Mouse (Mus musculus): ENCODE results near the gene Rbpj. TPM values are rescaled to one million over a fixed set of nuclear protein-coding genes. Genes with fewer than 3 reads are reported as not detected.

Gene Rbpj
- polyA plus RNA-seq, 1 experiment: 5.2 TPM

GRCm38 (mm10) chr5:53591683-53592050 is 125.7 kb downstream of the Rbpj start:
- peak overlapping the region; percentile 94 for H3K4me3 ChIP-seq (ENCODE audit: low read depth, low read length)
- no peak overlapping the region for H3K27ac ChIP-seq (ENCODE audit: insufficient read depth, low read depth, low read length)
- 4% methylated on average over 8 of the region's 8 CpGs for WGBS
- no peaks in the 10 kb centered on the region for H3K27me3 ChIP-seq (ENCODE audit: control insufficient read depth, insufficient read depth, low read length)
- H3K4me1 ChIP-seq (ENCODE audit: control insufficient read depth, insufficient read depth, insufficient read length, low read length): peaks cover 2% of the 10 kb centered on the region
- no peaks in the 10 kb centered on the region for H3K36me3 ChIP-seq (ENCODE audit: control insufficient read depth, insufficient read depth, low read length)
- TF ChIP-seq CTCF (IDR thresholded peaks at IDR 0.05; ENCODE audit: extremely low read depth, insufficient read length, insufficient replicate concordance, low read depth, low read length): no peak
- TF ChIP-seq POLR2A (IDR thresholded peaks at IDR 0.05; ENCODE audit: low read depth, low read length): no peak

- Histone ChIP-seq H3K27ac (ENCODE audit: insufficient read depth, low read depth, low read length) (no peak overlapping the region), H3K4me1 (ENCODE audit: control insufficient read depth, insufficient read depth, insufficient read length, low read length) (peaks cover 2% of the 10 kb centered on the region), H3K36me3 (ENCODE audit: control insufficient read depth, insufficient read depth, low read length) (no peaks in the 10 kb centered on the region), H3K27me3 (ENCODE audit: control insufficient read depth, insufficient read depth, low read length) (no peaks in the 10 kb centered on the region), H3K4me3 (ENCODE audit: low read depth, low read length) (no peak overlapping the region)
- 67% methylated on average over 5 of the region's 5 CpGs for WGBS
- TF ChIP-seq POLR2A (IDR thresholded peaks at IDR 0.05; ENCODE audit: low read depth, low read length): no peak
- TF ChIP-seq CTCF (IDR thresholded peaks at IDR 0.05; ENCODE audit: extremely low read depth, insufficient read length, insufficient replicate concordance, low read depth, low read length): no peak
Measured at GRCm38 (mm10) chr5:53593080-53593688, 127.2 kb downstream of the Rbpj start.

- 29% methylated on average over 4 of the region's 4 CpGs for WGBS
- H3K27ac ChIP-seq (ENCODE audit: insufficient read depth, low read depth, low read length): no peak overlapping the region
- H3K27me3 ChIP-seq (ENCODE audit: control insufficient read depth, insufficient read depth, low read length): no peaks in the 10 kb centered on the region
- TF ChIP-seq POLR2A (IDR thresholded peaks at IDR 0.05; ENCODE audit: low read depth, low read length): no peak
- no peak for TF ChIP-seq CTCF (IDR thresholded peaks at IDR 0.05; ENCODE audit: extremely low read depth, insufficient read length, insufficient replicate concordance, low read depth, low read length)
- no peak overlapping the region for H3K4me3 ChIP-seq (ENCODE audit: low read depth, low read length)
- H3K36me3 ChIP-seq (ENCODE audit: control insufficient read depth, insufficient read depth, low read length): no peaks in the 10 kb centered on the region
- H3K4me1 ChIP-seq (ENCODE audit: control insufficient read depth, insufficient read depth, insufficient read length, low read length): no peaks in the 10 kb centered on the region; the same call in none of the 2 replicates
Measured at GRCm38 (mm10) chr5:53594274-53594673, 128.3 kb downstream of the Rbpj start.

DNA sequence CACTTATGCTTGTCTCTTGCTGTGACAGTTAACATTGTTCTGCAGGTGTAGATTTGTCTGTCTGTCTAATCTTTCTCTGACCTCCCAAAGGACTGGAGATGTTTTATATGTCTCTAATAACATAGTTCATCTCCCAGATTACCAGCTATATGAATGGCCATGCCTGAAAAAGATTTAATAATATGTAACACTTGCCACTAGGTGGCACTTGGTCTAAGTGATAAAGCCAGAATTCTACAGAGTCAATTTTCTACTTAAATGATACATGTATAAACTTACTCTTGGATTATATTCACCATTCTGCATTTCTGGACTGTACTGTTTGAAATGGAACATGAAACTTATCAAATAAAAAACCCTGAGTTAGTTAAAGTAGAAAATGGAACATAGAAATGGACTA is 132.6 kb downstream of the Rbpj start:
- Histone ChIP-seq H3K36me3 (ENCODE audit: control insufficient read depth, insufficient read depth, low read length) (no peaks in the 10 kb centered on the region), H3K4me3 (ENCODE audit: low read depth, low read length) (no peak overlapping the region), H3K27ac (ENCODE audit: insufficient read depth, low read depth, low read length) (no peak overlapping the region), H3K27me3 (ENCODE audit: control insufficient read depth, insufficient read depth, low read length) (no peaks in the 10 kb centered on the region), H3K4me1 (ENCODE audit: control insufficient read depth, insufficient read depth, insufficient read length, low read length) (no peaks in the 10 kb centered on the region)
- TF ChIP-seq POLR2A (IDR thresholded peaks at IDR 0.05; ENCODE audit: low read depth, low read length) (no peak), CTCF (IDR thresholded peaks at IDR 0.05; ENCODE audit: extremely low read depth, insufficient read length, insufficient replicate concordance, low read depth, low read length) (no peak)

- 83% methylated on average over 1 of the region's 1 CpGs for WGBS
- TF ChIP-seq CTCF (IDR thresholded peaks at IDR 0.05; ENCODE audit: extremely low read depth, insufficient read length, insufficient replicate concordance, low read depth, low read length) (no peak), POLR2A (IDR thresholded peaks at IDR 0.05; ENCODE audit: low read depth, low read length) (no peak)
- H3K36me3 ChIP-seq (ENCODE audit: control insufficient read depth, insufficient read depth, low read length): no peaks in the 10 kb centered on the region
- H3K4me1 ChIP-seq (ENCODE audit: control insufficient read depth, insufficient read depth, insufficient read length, low read length): no peaks in the 10 kb centered on the region
- H3K4me3 ChIP-seq (ENCODE audit: low read depth, low read length): no peak overlapping the region
- no peaks in the 10 kb centered on the region for H3K27me3 ChIP-seq (ENCODE audit: control insufficient read depth, insufficient read depth, low read length)
- no peak overlapping the region for H3K27ac ChIP-seq (ENCODE audit: insufficient read depth, low read depth, low read length)
Measured at GRCm38 (mm10) chr5:53599116-53599515, 133.2 kb downstream of the Rbpj start.

DNA sequence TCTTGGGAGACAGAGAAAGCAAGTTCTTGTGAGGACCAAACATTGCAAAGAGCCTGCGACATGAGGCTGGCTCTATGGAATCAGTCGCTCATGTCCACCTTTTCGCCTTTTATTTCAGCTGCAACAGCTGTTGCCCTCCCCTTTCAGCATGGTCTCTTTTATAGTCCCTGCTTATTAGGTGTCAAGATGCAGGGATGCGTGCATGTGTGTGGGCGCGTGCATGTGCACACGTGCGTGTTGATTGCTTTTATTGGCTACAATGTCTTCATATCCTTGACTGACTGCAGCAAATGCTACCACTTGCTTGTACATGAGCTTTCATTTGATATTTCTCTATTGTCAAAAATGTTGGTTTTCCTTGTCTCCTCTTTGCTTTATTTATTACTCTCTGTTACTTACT is 136.2 kb downstream of the Rbpj start:
- TF ChIP-seq POLR2A (IDR thresholded peaks at IDR 0.05; ENCODE audit: low read depth, low read length) (no peak), CTCF (IDR thresholded peaks at IDR 0.05; ENCODE audit: extremely low read depth, insufficient read length, insufficient replicate concordance, low read depth, low read length) (no peak)
- Histone ChIP-seq H3K4me3 (ENCODE audit: low read depth, low read length) (no peak overlapping the region), H3K36me3 (ENCODE audit: control insufficient read depth, insufficient read depth, low read length) (no peaks in the 10 kb centered on the region), H3K4me1 (ENCODE audit: control insufficient read depth, insufficient read depth, insufficient read length, low read length) (no peaks in the 10 kb centered on the region; the same call in 1 of the 2 replicates), H3K27ac (ENCODE audit: insufficient read depth, low read depth, low read length) (no peak overlapping the region), H3K27me3 (ENCODE audit: control insufficient read depth, insufficient read depth, low read length) (no peaks in the 10 kb centered on the region)
- WGBS: 91% methylated on average over 8 of the region's 8 CpGs

DNA sequence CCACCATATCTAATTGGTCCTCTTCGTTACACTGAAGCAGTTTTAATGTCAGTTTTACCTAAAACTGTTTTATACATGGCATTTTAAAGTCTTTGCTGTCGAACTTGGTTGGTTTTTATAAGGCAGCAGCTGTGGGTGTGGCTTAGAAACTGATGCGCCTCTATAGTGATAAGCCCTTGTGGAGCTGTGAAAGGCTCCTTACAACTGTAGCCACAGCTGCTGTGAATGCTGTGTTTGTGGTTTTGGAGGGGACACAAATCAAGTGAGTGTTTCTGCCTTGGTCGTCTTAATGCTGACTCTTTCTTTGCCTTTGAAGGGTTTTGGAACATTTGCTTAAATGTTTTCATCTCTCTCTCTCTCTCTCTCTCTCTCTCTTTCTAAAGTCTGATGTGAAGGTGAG is 139.5 kb downstream of the Rbpj start:
- no peaks in the 10 kb centered on the region for H3K36me3 ChIP-seq (ENCODE audit: control insufficient read depth, insufficient read depth, low read length)
- no peak overlapping the region for H3K4me3 ChIP-seq (ENCODE audit: low read depth, low read length)
- no peaks in the 10 kb centered on the region; the same call in 1 of the 2 replicates for H3K4me1 ChIP-seq (ENCODE audit: control insufficient read depth, insufficient read depth, insufficient read length, low read length)
- H3K27me3 ChIP-seq (ENCODE audit: control insufficient read depth, insufficient read depth, low read length): no peaks in the 10 kb centered on the region
- TF ChIP-seq POLR2A (IDR thresholded peaks at IDR 0.05; ENCODE audit: low read depth, low read length) (no peak), CTCF (IDR thresholded peaks at IDR 0.05; ENCODE audit: extremely low read depth, insufficient read length, insufficient replicate concordance, low read depth, low read length) (no peak)
- no peak overlapping the region for H3K27ac ChIP-seq (ENCODE audit: insufficient read depth, low read depth, low read length)
- WGBS: 65% methylated on average over 4 of the region's 4 CpGs

Measured in small intestine, adult 2 months (tissue).